Comparison of ENCODE assay signal across 8 mouse cellular contexts in genomic region chr11:78177437-78177836, GRCm38 (mm10). TPM values are rescaled to one million over a fixed set of nuclear protein-coding genes. Genes with fewer than 3 reads are reported as not detected.
DNase-seq lines count a peak whose midpoint lies in the region; ATAC-seq lines count a peak whose summit lies in the region.

No protein-coding gene starts in this region.

- peak overlapping the region; percentile 86 for H3K9ac ChIP-seq in heart, embryonic 13.5 days

- no peak for ATAC-seq in heart, embryonic 13.5 days (ENCODE audit: extremely low read depth, insufficient number of reproducible peaks, low FRiP score, low TSS enrichment)

- H3K4me2 ChIP-seq in heart, embryonic 13.5 days, result peak overlapping the region; percentile 81

- no peaks in the 10 kb centered on the region for H3K27me3 ChIP-seq in heart, embryonic 13.5 days (replicated peaks)
- no peaks in the 10 kb centered on the region for H3K27me3 ChIP-seq in limb, embryonic 10.5 days (ENCODE audit: low read depth, poor library complexity, severe bottlenecking)
- no peaks in the 10 kb centered on the region for H3K27me3 ChIP-seq in midbrain, embryonic 10.5 days (ENCODE audit: low read depth, poor library complexity, severe bottlenecking)

- peak overlapping the region; percentile 66 for H3K4me3 ChIP-seq in heart, embryonic 13.5 days
- H3K4me3 ChIP-seq in limb, embryonic 10.5 days, result peak overlapping the region; percentile 61
- peak overlapping the region; percentile 73 for H3K4me3 ChIP-seq in midbrain, embryonic 10.5 days

- H3K27ac ChIP-seq in heart, embryonic 13.5 days (replicated peaks), result peak overlapping the region; percentile 97
- H3K27ac ChIP-seq in limb, embryonic 10.5 days, result peak overlapping the region; percentile 90
- peak overlapping the region; percentile 92 for H3K27ac ChIP-seq in midbrain, embryonic 10.5 days (replicated peaks)

- DNase-seq in adrenal gland, adult 2 months, result peak; percentile 66
- DNase-seq in adrenal gland, postnatal 4 days (ENCODE audit: low spot score in 2 of 2), result no peak
- DNase-seq in R1 (ENCODE audit: low read depth, low spot score), result peak; percentile 62
- DNase-seq in limb, embryonic 10.5 days (ENCODE audit: low spot score), result no peak
- DNase-seq in midbrain, embryonic 10.5 days (ENCODE audit: low spot score), result no peak
- DNase-seq in gastrocnemius, postnatal 4 days (ENCODE audit: low spot score in 2 of 2), result no peak
- no peak for DNase-seq in adrenal gland, postnatal 14 days

- under 1% methylated on average over 10 of the region's 10 CpGs for whole genome bisulfite sequencing in heart, embryonic 13.5 days
- under 1% methylated on average over 10 of the region's 10 CpGs for whole genome bisulfite sequencing in limb, embryonic 10.5 days
- WGBS in midbrain, embryonic 10.5 days, result under 1% methylated on average over 10 of the region's 10 CpGs

- peaks cover 67% of the 10 kb centered on the region for H3K4me1 ChIP-seq in heart, embryonic 13.5 days
- H3K4me1 ChIP-seq in limb, embryonic 10.5 days, result peaks cover 63% of the 10 kb centered on the region
- peaks cover 69% of the 10 kb centered on the region for H3K4me1 ChIP-seq in midbrain, embryonic 10.5 days

- H3K36me3 ChIP-seq in heart, embryonic 13.5 days, result peaks cover 35% of the 10 kb centered on the region
- peaks cover 43% of the 10 kb centered on the region for H3K36me3 ChIP-seq in limb, embryonic 10.5 days
- H3K36me3 ChIP-seq in midbrain, embryonic 10.5 days, result peaks cover 36% of the 10 kb centered on the region

- no peaks in the 10 kb centered on the region for H3K9me3 ChIP-seq in heart, embryonic 13.5 days
- H3K9me3 ChIP-seq in limb, embryonic 10.5 days (replicated peaks), result no peaks in the 10 kb centered on the region
- H3K9me3 ChIP-seq in midbrain, embryonic 10.5 days (replicated peaks), result no peaks in the 10 kb centered on the region

RNA-seq across cellular contexts. Expression of gene Tlcd1, which starts 0.9 kb away (rescaled TPM):
- 10 to 100 TPM; 40.4 to 61.5 TPM for total RNA-seq in adrenal gland, adult 2 months (2021)
- polyA plus RNA-seq in adrenal gland, adult 2 months (2012; rRNA removed), result 319 and 423 TPM in 2 replicates
- 10 to 100 TPM; 45.2 to 46.9 TPM for total RNA-seq in adrenal gland, postnatal 4 days (2021)
- 14.3 and 14.7 TPM in 2 replicates for polyA plus RNA-seq in heart, embryonic 13.5 days (2015; fragmentation: Nextera tagmentation; extraction: Ambion mirVana)
- polyA plus RNA-seq in limb, embryonic 10.5 days (2016; fragmentation: Nextera tagmentation; extraction: Ambion mirVana), result 10.0 and 13.1 TPM in 2 replicates
- polyA plus RNA-seq in midbrain, embryonic 10.5 days (2016; fragmentation: Nextera tagmentation; extraction: Ambion mirVana), result 8.8 and 11.1 TPM in 2 replicates
- 10 to 100 TPM; 12.6 to 16.0 TPM for total RNA-seq in gastrocnemius, postnatal 4 days (2021)
- 36.4 and 46.4 TPM in 2 replicates for total RNA-seq in adrenal gland, postnatal 14 days (2021)

RNA-seq across cellular contexts. Expression of gene Nek8, which starts 1.0 kb away (rescaled TPM):
- 10 to 100 TPM in 1 of 2 experiments, 1 to 10 TPM in 1; 6.5 to 12.1 TPM for total RNA-seq in adrenal gland, adult 2 months (2021)
- polyA plus RNA-seq in adrenal gland, adult 2 months (2012; rRNA removed), result 26.7 and 30.5 TPM in 2 replicates
- 10 to 100 TPM; 16.3 to 16.5 TPM for total RNA-seq in adrenal gland, postnatal 4 days (2021)
- 12.7 and 13.2 TPM in 2 replicates for polyA plus RNA-seq in heart, embryonic 13.5 days (2015; fragmentation: Nextera tagmentation; extraction: Ambion mirVana)
- polyA plus RNA-seq in limb, embryonic 10.5 days (2016; fragmentation: Nextera tagmentation; extraction: Ambion mirVana), result 17.3 and 19.9 TPM in 2 replicates
- 10.7 and 11.1 TPM in 2 replicates for polyA plus RNA-seq in midbrain, embryonic 10.5 days (2016; fragmentation: Nextera tagmentation; extraction: Ambion mirVana)
- total RNA-seq in gastrocnemius, postnatal 4 days (2021), result 1 to 10 TPM; 6.6 to 7.5 TPM
- total RNA-seq in adrenal gland, postnatal 14 days (2021), result 8.5 and 9.0 TPM in 2 replicates

RNA-seq across cellular contexts. Expression of gene Rpl23a, which starts 5.9 kb away (rescaled TPM):
- 1,000 to 10,000 TPM; 1,792 to 2,242 TPM for total RNA-seq in adrenal gland, adult 2 months (2021)
- 21.4 and 29.1 TPM in 2 replicates for polyA plus RNA-seq in adrenal gland, adult 2 months (2012; rRNA removed)
- total RNA-seq in adrenal gland, postnatal 4 days (2021), result 1,000 to 10,000 TPM; 2,039 to 2,132 TPM
- 833 and 868 TPM in 2 replicates for polyA plus RNA-seq in heart, embryonic 13.5 days (2015; fragmentation: Nextera tagmentation; extraction: Ambion mirVana)
- polyA plus RNA-seq in limb, embryonic 10.5 days (2016; fragmentation: Nextera tagmentation; extraction: Ambion mirVana), result 1,157 and 1,293 TPM in 2 replicates
- 953 and 1,066 TPM in 2 replicates for polyA plus RNA-seq in midbrain, embryonic 10.5 days (2016; fragmentation: Nextera tagmentation; extraction: Ambion mirVana)
- total RNA-seq in gastrocnemius, postnatal 4 days (2021), result 1,000 to 10,000 TPM; 1,488 to 1,617 TPM
- total RNA-seq in adrenal gland, postnatal 14 days (2021), result 1,759 and 1,890 TPM in 2 replicates

RNA-seq across cellular contexts. Expression of gene Rab34, which starts 10.8 kb away (rescaled TPM):
- total RNA-seq in adrenal gland, adult 2 months (2021), result 10 to 100 TPM; 64.7 to 99.1 TPM
- 240 and 334 TPM in 2 replicates for polyA plus RNA-seq in adrenal gland, adult 2 months (2012; rRNA removed)
- 100 to 1,000 TPM; 120 to 124 TPM for total RNA-seq in adrenal gland, postnatal 4 days (2021)
- 57.5 and 60.9 TPM in 2 replicates for polyA plus RNA-seq in heart, embryonic 13.5 days (2015; fragmentation: Nextera tagmentation; extraction: Ambion mirVana)
- polyA plus RNA-seq in limb, embryonic 10.5 days (2016; fragmentation: Nextera tagmentation; extraction: Ambion mirVana), result 139 and 141 TPM in 2 replicates
- 75.0 and 83.8 TPM in 2 replicates for polyA plus RNA-seq in midbrain, embryonic 10.5 days (2016; fragmentation: Nextera tagmentation; extraction: Ambion mirVana)
- total RNA-seq in gastrocnemius, postnatal 4 days (2021), result 10 to 100 TPM; 43.9 to 45.7 TPM
- 89.2 and 92.2 TPM in 2 replicates for total RNA-seq in adrenal gland, postnatal 14 days (2021)

RNA-seq across cellular contexts. Expression of gene Traf4, which starts 12.0 kb away (rescaled TPM):
- total RNA-seq in adrenal gland, adult 2 months (2021), result 10 to 100 TPM; 29.8 to 31.2 TPM
- polyA plus RNA-seq in adrenal gland, adult 2 months (2012; rRNA removed), result 128 and 131 TPM in 2 replicates
- 10 to 100 TPM; 42.7 to 46.5 TPM for total RNA-seq in adrenal gland, postnatal 4 days (2021)
- 41.2 and 43.0 TPM in 2 replicates for polyA plus RNA-seq in heart, embryonic 13.5 days (2015; fragmentation: Nextera tagmentation; extraction: Ambion mirVana)
- 178 and 181 TPM in 2 replicates for polyA plus RNA-seq in limb, embryonic 10.5 days (2016; fragmentation: Nextera tagmentation; extraction: Ambion mirVana)
- 96.3 and 109 TPM in 2 replicates for polyA plus RNA-seq in midbrain, embryonic 10.5 days (2016; fragmentation: Nextera tagmentation; extraction: Ambion mirVana)
- total RNA-seq in gastrocnemius, postnatal 4 days (2021), result 10 to 100 TPM; 36.5 to 41.4 TPM
- 47.2 and 50.7 TPM in 2 replicates for total RNA-seq in adrenal gland, postnatal 14 days (2021)

Comparison
In these comparisons a context has a peak if more than half of its experiments do, and no peak if none do; other contexts are left out.
1. DNase-seq: peak in adrenal gland, adult 2 months (single experiment) and R1 (single experiment); none in adrenal gland, postnatal 4 days (0 of 2), limb, embryonic 10.5 days (single experiment), midbrain, embryonic 10.5 days (single experiment), gastrocnemius, postnatal 4 days (0 of 2) and adrenal gland, postnatal 14 days (single experiment).
2. Peak in every context shown above with its lines, with median percentiles within 50 percentile points of each other: H3K27ac ChIP-seq and H3K4me3 ChIP-seq.